Mouse (Mus musculus): ENCODE results near the gene Map3k5. TPM values are rescaled to one million over a fixed set of nuclear protein-coding genes. Genes with fewer than 3 reads are reported as not detected.
"Not testable (repeated sequence)": the region's sequence is repeated elsewhere in the genome, so short reads cannot be mapped to it uniquely, and the experiment has no call there.

The Map3k5 gene
- 10 to 100 TPM; 25.6 to 28.2 TPM for total RNA-seq (2021)
- long read RNA-seq, experiment 1, partial matches to known transcripts, result 2 of 3 reads
- long read RNA-seq, experiment 1, other reads (novel, unspliced or antisense), result 1 of 3 reads
- long read RNA-seq, experiment 2, partial matches to known transcripts, result 1 of 4 reads
- long read RNA-seq, experiment 2, other reads (novel, unspliced or antisense), result 3 of 4 reads

GRCm38 (mm10) chr10:19934384-19935294, at the start of gene Map3k5:
TSS of gene Map3k5 (plus strand) at chr10:19934472.
- DNase-seq, result peak; percentile 66 to 82

DNA sequence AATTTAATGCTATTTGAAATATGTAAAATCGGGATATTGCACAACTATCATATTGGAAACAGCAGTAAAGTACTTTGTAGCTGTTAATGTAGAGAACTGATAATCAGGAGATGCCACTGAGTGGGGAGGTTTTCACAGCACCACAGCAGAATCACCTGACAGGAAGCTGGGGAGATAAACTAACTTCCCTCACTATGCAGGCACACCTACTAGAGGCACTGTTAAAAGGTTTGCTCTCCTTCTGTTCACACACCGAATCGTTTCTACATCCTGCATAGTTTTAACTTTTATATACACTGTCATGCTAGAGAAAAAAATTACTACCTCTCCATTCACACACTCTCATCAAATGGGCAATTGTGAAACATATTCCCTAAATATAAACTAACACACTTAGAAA, 48.0 kb upstream of the Map3k5 start:
- no peak for DNase-seq

DNA sequence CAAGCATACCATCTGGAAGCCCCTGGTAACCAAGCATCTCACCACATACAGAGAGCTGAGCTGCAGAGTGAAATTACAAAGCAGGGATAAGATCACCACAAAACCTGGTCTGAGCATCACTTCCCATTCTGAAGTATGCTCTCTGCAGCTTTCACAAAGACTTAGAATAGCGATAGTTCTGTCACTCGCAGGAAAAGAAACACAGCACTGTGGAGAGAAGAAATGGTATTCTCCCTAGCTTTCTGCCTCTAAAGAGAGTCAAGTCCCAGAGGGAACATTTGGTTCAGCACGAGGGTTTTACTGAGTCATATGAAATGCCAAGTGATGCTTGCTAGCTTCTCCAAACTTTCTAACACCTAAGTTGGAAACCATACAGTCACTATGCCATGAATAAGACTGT, 44.4 kb upstream of the Map3k5 start:
- no peak for DNase-seq

GRCm38 (mm10) chr10:19891686-19892085, 42.6 kb upstream of the Map3k5 start:
- DNase-seq, result no peak

DNA sequence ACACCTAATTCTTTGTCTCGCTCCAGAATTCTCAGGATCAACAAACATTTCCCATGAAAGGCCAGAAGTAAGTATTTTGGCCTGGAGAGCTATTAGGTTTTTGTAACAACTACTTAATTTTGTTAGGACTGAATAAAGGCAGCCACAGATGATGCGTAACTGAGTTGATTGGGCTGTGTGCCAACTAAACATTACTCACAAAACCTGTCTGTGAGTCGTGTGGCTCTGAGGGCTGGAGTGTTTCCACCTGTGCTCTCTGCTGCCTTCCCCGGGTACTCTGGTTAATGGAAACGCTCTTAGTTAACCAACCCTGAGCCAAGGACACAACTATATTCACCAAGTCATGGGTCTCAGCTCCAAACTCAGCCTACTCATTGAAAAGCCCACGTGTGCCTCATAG, 41.1 kb upstream of the Map3k5 start:
- DNase-seq, result no peak

DNA sequence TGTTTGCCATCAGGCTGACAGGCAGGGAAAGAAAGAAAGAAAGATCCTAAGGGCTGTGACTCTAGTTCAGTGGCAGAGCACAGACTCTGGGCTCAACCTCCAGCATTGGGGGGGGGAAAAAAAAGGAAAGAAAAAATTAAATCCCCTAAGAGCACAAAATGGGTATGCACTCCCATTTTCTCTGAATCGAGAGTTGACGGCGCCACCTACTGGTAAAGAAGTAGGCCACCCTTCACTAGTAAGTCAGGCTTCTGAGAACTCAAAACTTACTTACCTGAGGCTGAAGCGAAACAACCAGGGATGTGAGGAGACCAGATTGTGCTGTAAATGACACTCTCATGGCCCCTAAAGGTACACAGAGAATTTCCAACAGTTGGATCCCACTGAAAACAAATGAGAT, 40.3 kb upstream of the Map3k5 start:
- DNase-seq, result peak; percentile 45 to 57

DNA sequence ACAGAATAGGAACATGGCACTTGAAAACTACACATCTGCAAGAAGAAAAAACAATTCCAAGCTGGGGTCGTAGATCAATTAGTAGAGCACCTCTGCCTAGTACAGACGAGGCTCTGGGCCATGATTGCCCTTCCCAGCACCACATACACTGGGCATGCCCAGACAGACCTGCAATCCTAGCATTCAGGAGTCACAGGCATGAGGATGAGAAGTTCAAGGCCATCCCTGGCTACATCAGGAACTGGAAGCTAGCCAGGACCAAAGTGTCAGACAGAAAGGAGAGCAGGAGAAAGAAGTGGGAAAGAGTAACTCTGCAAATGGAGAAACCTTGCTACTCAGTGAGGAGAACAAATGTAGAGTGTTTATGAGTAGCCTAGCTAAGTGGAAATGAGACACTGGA, 34.1 kb upstream of the Map3k5 start:
- DNase-seq, result peak; percentile 76 to 79

- DNase-seq, result peak in 1 of 2 experiments; percentile 13
These were observed 32.3 kb upstream of the Map3k5 start for GRCm38 (mm10) chr10:19901992-19902391.

- no peak for DNase-seq
These were observed 30.0 kb upstream of the Map3k5 start for GRCm38 (mm10) chr10:19904077-19904820.

- DNase-seq, result peak; percentile 93
These were observed 26.9 kb upstream of the Map3k5 start, which contains the start of gene Pex7 for GRCm38 (mm10) chr10:19907246-19907804. TSS of gene Pex7 (minus strand) at chr10:19907689.

GRCm38 (mm10) chr10:19908076-19908475, 26.2 kb upstream of the Map3k5 start:
- DNase-seq, result no peak

- DNase-seq, result no peak
These were observed 23.8 kb upstream of the Map3k5 start for GRCm38 (mm10) chr10:19910516-19910915.

DNA sequence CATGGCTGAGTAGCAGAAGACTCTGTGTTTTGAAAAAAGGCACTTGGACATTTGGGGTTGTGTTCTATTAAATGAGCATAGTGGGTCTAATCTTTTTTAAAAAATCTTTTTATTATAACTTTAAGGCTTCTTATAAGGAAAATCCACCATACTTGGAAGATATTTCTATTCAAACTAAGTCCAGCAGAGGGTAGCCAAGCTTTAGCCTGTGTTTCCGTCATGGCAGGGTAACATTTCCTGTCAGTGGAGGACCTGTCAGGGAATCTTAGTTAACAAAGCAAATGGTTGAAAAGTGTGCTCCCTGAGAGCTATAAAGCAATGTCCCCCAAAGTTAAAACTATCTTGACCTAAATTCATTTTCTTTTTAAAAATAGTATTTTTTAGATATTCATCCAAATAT, 22.7 kb upstream of the Map3k5 start:
- no peak for DNase-seq

DNA sequence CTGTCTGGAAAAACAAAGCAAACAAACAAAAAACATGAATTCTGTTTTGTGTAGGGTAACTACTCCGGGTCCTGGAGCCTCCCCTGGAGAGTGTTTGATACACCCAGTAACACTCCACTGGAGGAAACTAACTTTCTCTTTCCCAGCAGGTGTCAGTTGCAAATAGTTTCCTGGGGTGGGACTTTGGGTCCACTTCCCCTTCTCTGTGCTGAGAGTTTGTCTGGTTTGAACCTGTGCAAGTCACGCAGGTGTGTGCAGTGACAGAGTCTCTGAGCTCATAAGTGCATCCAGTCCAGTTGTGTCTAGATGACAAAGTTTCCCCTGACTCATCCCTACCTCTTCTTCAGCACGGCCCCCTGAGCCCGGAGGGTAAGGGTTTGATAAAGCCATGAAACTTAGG, 20.5 kb upstream of the Map3k5 start:
- DNase-seq, result no peak

GRCm38 (mm10) chr10:19915301-19915700, 19.0 kb upstream of the Map3k5 start:
- DNase-seq, result peak; percentile 80 to 82

DNA sequence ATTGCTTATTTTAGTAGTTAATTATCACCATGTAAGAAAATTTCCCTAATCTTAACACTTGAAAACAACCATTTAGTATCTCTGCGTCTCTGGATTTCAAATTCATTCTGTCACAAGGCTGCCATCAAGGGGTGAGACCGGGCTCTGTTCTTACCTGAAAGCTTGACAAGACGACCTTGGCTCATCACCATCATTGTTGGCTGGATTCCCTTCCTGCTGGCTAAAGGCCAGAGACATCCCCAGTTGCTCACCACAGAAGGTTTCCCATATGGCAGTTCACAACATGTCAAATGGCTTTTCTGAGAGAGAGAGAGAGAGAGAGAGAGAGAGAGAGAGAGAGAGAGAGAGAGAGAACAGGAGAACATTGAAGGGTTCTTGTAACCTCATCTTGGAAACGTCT, 11.9 kb upstream of the Map3k5 start:
- DNase-seq, result no peak

- DNase-seq, result no peak
These were observed 10.0 kb upstream of the Map3k5 start for GRCm38 (mm10) chr10:19924256-19924655.

GRCm38 (mm10) chr10:19926391-19926897, 7.8 kb upstream of the Map3k5 start:
- DNase-seq, result not testable (repeated sequence)

- DNase-seq, result no peak
These were observed 6.1 kb upstream of the Map3k5 start for GRCm38 (mm10) chr10:19928205-19928604.

DNA sequence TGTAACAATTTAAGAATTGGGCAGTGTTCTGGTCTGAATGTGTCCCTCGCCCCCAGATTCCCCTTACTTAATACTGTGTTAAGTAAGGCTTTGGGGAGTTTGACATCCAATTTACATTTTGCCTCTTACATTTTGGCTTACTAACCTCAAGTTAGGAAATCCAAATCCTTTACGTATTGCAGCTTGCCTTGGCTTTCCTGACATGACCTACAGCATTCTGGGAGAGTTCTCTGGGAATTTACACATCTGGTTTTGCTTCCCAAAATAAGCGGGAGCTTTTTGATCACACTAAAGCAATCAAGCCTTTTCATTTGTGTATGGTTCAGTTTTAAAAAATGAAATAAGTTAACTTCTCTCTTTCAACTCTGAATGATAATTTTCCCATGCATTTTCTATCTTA, 1.3 kb upstream of the Map3k5 start:
- no peak for DNase-seq

DNA sequence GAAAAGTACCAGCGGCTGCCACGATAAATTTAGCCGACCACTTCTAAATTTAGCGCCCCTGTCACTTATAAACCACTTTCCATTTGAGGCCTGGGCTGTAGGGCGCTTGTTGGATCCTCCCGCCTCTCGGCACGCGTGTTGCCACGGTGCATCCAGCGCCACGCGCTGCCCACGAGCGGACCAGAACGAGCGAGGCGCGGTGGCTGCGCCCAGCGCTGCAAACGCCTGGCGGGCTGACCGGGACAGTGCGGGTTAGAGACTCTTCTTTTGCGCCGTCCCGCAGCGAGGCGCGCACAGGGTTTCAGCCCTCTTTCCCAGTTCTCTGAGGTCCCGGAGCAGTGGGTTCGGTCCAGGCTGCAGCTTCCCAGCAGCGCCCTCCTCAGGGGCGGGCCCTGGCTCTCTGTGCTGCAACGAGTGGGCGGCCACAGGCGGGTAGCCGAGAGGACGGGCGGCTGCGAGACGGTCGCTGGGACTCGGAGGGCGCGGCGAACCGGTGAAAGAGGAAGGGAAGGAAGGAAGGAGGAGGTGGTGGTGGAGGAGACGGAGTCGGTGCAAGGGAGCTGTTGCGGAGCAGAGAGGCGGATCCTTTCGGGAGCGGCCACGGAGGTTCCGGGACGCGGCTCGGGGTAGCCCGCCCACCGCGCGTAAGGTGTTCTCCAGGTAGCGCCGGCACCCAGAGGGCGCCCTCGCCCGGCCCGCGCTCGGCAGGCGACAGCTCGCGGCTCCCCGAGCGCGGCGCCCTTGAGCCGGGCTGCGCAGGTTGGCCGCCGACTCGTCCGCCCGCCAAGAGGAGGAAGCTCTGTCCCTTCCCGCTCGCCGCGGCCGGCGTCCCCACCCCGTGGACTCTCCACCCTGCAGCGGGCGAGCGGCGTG, 525 bp upstream of the Map3k5 start:
- DNase-seq, result peak; percentile 89 to 93
